Mouse (Mus musculus) layer of hippocampus, adult 9-11 months (tissue): ENCODE results near the gene Dcp1b.

Source experiments
- DNase-seq: peaks from one replicate; pipeline ENCODE4 v3.0.0; 2022

Gene Dcp1b

GRCm38 (mm10) chr6:119175078-119175853 is at the start of gene Dcp1b:
Gene Dcp1b, plus strand, starts transcription at chr6:119175253.
- DNase-seq: peak; percentile 89

GRCm38 (mm10) chr6:119126991-119127390 is 48.1 kb upstream of the Dcp1b start:
- DNase-seq: no peak

GRCm38 (mm10) chr6:119128076-119128475 is 47.0 kb upstream of the Dcp1b start:
- no peak for DNase-seq

DNA sequence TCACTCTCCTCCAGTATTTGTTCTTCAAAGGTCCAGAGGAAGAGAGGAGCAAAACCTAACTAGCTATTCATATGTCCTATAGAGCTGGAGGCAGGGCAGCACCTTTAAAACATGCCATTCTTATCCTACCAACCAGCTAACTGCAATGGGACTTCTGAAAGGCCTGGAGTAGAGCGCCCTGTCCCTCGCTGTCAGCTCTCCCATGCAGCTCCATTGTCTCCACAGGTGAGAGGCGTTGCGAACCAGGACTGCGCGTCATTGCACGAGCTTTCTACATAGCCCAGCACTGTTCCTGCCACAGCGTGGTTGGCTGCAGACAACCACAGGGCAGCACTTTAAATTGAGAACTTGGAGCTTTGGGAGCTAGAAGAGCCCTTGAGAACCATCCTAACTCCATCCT is 46.5 kb upstream of the Dcp1b start:
- no peak for DNase-seq

- DNase-seq: no peak
Measured at GRCm38 (mm10) chr6:119129664-119130063, 45.4 kb upstream of the Dcp1b start.

GRCm38 (mm10) chr6:119132111-119132735 is 42.8 kb upstream of the Dcp1b start:
- DNase-seq: no peak

- no peak for DNase-seq
Measured at GRCm38 (mm10) chr6:119132863-119133262, 42.2 kb upstream of the Dcp1b start.

DNA sequence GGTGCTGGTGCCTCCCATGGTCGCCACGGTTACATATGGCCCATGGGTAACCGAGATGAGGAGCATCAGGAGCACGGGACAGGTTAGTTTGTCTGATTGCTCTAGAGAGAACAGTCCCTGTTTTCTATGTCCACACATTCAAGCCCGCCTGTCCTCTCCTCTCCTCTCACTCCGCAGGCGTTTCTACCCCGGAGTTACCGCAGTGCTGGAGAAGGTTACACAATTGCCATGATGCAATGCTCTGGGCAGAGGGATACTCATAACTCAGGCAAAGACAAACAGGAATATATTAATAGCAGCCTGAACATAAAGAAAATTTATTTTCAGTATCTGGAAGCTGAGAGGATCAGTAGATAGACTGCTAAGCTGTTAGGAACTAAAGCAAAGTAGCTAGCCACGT is 37.3 kb upstream of the Dcp1b start:
- no peak for DNase-seq

- DNase-seq: no peak
Measured at GRCm38 (mm10) chr6:119139561-119139960, 35.5 kb upstream of the Dcp1b start.

GRCm38 (mm10) chr6:119145109-119145508 is 29.9 kb upstream of the Dcp1b start:
- no peak for DNase-seq

DNA sequence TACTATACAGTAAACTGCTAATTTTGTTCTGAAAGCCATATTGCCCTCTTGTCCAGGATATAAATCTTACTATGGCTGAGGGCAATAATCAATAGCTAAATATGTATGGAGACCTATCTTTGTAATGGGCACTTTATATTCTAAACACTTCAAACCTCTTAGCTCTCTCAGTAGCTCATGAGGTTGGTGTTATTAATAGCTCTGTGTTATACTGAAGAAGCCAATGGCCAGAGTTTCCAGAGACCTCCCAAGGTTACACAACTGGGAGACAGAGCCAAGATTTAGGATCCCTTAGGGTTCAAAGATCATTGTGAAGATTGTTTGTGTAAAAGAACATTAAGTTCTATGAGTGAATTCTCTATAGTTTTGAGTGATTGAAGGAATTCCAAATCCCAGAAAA is 9.4 kb upstream of the Dcp1b start:
- no peak for DNase-seq

- no peak for DNase-seq
Measured at GRCm38 (mm10) chr6:119174307-119175074, 562 bp upstream of the Dcp1b start.

DNA sequence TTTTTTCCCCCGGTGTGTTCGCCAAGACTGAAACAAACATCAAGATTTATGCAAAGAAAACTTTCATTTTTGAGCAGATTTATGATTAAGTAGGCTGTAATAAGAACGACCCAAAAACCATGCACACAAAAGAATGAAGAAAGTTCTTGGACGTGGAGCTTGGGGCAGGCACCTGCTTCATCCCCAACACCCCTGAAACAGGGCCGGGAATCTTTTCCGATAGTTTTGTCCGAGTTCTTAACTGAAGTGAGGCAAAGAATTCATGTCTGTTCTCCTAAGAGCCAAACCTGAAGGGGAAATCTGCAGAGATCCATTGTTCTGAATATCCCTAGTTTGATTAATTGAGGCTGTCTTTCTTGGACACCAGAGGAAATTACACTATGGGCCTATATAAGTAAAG is 1.1 kb downstream of the Dcp1b start:
- no peak for DNase-seq

- DNase-seq: no peak
Measured at GRCm38 (mm10) chr6:119177101-119177500, 2.0 kb downstream of the Dcp1b start.

GRCm38 (mm10) chr6:119180188-119180587 is 5.1 kb downstream of the Dcp1b start:
- no peak for DNase-seq

GRCm38 (mm10) chr6:119182211-119182610 is 7.2 kb downstream of the Dcp1b start:
- DNase-seq: no peak

GRCm38 (mm10) chr6:119183781-119184180 is 8.7 kb downstream of the Dcp1b start:
- DNase-seq: no peak

GRCm38 (mm10) chr6:119186658-119187057 is 11.6 kb downstream of the Dcp1b start:
- DNase-seq: no peak

- DNase-seq: no peak
Measured at GRCm38 (mm10) chr6:119187631-119188030, 12.6 kb downstream of the Dcp1b start.

GRCm38 (mm10) chr6:119191478-119191877 is 16.4 kb downstream of the Dcp1b start:
- DNase-seq: no peak

- no peak for DNase-seq
Measured at GRCm38 (mm10) chr6:119193571-119194154, 18.6 kb downstream of the Dcp1b start.

- DNase-seq: no peak
Measured at GRCm38 (mm10) chr6:119194161-119194560, 19.1 kb downstream of the Dcp1b start.

DNA sequence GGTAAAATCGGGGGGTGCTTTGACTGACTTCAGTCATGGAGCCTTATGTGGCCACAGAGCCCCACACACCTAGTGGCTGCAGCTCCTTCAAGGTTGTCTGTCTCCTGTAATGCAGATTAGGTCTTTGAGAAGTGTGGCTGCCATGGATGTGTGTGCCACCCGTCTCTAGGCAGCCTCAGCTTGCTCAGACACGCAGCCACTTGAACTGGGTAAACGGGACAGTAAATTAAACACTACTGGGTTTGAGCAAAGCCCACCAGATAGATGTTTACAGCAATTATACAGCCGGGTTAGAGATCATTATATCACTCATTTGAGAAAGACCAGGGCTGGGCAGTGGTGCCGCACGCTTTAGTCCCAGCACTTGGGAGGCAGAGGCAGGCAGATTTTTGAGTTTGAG is 19.5 kb downstream of the Dcp1b start:
- DNase-seq: no peak
